Comparison of ENCODE assay signal across 15 mouse cellular contexts in the genomic region with DNA sequence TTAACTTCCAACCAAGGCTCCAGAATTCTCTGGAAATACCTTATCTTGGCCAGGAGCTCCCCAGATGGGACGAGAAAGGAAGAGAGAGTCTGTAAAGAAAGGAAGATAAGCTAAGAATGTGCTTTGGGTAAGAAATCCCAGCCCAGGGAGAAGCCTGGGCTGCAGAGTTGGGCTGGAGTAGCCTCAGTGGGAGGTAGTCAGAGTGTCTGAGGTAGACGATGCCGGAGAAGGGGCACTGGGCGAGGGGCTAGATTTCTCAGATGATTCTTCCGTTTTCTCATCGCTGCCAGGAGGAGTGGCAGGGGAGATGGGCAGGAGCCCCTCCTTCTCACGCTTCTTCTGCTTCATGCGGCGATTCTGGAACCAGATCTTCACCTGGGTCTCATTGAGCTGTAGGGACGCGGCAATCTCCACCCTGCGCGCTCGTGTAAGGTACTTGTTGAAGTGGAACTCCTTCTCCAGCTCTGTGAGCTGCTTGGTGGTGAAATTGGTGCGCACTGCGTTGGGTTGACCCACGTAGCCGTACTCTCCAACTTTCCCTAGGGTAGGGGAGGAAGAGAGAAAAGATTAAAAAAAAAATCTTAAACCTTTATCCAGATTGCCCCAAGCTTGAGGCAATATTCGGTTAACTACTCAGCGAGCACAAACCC. TPM values are rescaled to one million over a fixed set of nuclear protein-coding genes. Genes with fewer than 3 reads are reported as not detected.
DNase-seq lines count a peak whose midpoint lies in the region; ATAC-seq and TF ChIP-seq lines count a peak whose summit lies in the region.
"Had no signal": no experiment of that assay in that cellular context is flagged by ENCODE, and none has a peak within 500 bp of the region (broad histone marks: within the 10 kb centered on the region; RNA-seq: fewer than 3 reads in every experiment).

No protein-coding gene starts in this region.

- no peak overlapping the region for H3K9ac ChIP-seq in liver, embryonic 11.5 days (ENCODE audit: low read depth, low read length)
- no peak overlapping the region for H3K9ac ChIP-seq in liver, postnatal 0 days (replicated peaks)
- no peak overlapping the region for H3K9ac ChIP-seq in hindbrain, embryonic 14.5 days
- H3K9ac ChIP-seq in neural tube, embryonic 11.5 days (ENCODE audit: low read length), result peak overlapping the region; percentile 96

- no peaks in the 10 kb centered on the region for H3K4me1 ChIP-seq in liver, embryonic 11.5 days (replicated peaks; ENCODE audit: control insufficient read depth, insufficient read depth, low read length)
- peaks cover 9% of the 10 kb centered on the region for H3K4me1 ChIP-seq in liver, postnatal 0 days (ENCODE audit: insufficient read depth)
- H3K4me1 ChIP-seq in hindbrain, embryonic 14.5 days (replicated peaks; ENCODE audit: control insufficient read depth, insufficient read depth, low read length), result peaks cover 14% of the 10 kb centered on the region
- H3K4me1 ChIP-seq in neural tube, embryonic 11.5 days (ENCODE audit: control insufficient read depth, insufficient read depth, low read length), result peaks cover 50% of the 10 kb centered on the region
- peaks cover 2% of the 10 kb centered on the region; the same call in 1 of the 2 replicates for H3K4me1 ChIP-seq in thymus, adult 2 months (replicated peaks; ENCODE audit: control insufficient read depth, insufficient read depth, low read length)

- ATAC-seq in liver, embryonic 11.5 days (replicated peaks; ENCODE audit: low FRiP score), result no peak
- no peak for ATAC-seq in liver, postnatal 0 days
- ATAC-seq in hindbrain, embryonic 14.5 days (ENCODE audit: low FRiP score), result no peak
- no peak for ATAC-seq in neural tube, embryonic 11.5 days (ENCODE audit: insufficient read depth, low FRiP score, low TSS enrichment)
- ATAC-seq: forebrain, embryonic 14.5 days had no signal

- TF ChIP-seq POLR2A in thymus, adult 2 months (IDR thresholded peaks at IDR 0.05; ENCODE audit: control insufficient read depth, extremely low read depth, insufficient read depth, low read length, poor library complexity), result no peak

- no peak for TF ChIP-seq EP300 in liver, postnatal 0 days (IDR thresholded peaks at IDR 0.05; ENCODE audit: low read depth)

- no peak overlapping the region for H3K27ac ChIP-seq in liver, embryonic 11.5 days (ENCODE audit: low read depth, low read length)
- H3K27ac ChIP-seq in liver, postnatal 0 days (ENCODE audit: low read depth), result no peak overlapping the region
- H3K27ac ChIP-seq in hindbrain, embryonic 14.5 days, result no peak overlapping the region
- no peak overlapping the region for H3K27ac ChIP-seq in neural tube, embryonic 11.5 days (ENCODE audit: low read depth, low read length)
- H3K27ac ChIP-seq in thymus, adult 2 months (ENCODE audit: control insufficient read depth, insufficient read depth, low read length), result no peak overlapping the region

- 4% methylated on average over 20 of the region's 20 CpGs for WGBS in liver, embryonic 11.5 days
- 10% methylated on average over 20 of the region's 20 CpGs for WGBS in liver, postnatal 0 days (ENCODE audit: insufficient replicate concordance)
- WGBS in hindbrain, embryonic 14.5 days, result 6% methylated on average over 20 of the region's 20 CpGs
- under 1% methylated on average over 20 of the region's 20 CpGs for WGBS in neural tube, embryonic 11.5 days
- WGBS in thymus, adult 2 months, result 18% methylated on average over 20 of the region's 20 CpGs

- no peaks in the 10 kb centered on the region for H3K9me3 ChIP-seq in liver, embryonic 11.5 days (ENCODE audit: control insufficient read depth, low read length)
- H3K9me3 ChIP-seq in liver, postnatal 0 days (ENCODE audit: low read length), result no peaks in the 10 kb centered on the region
- no peaks in the 10 kb centered on the region for H3K9me3 ChIP-seq in hindbrain, embryonic 14.5 days (ENCODE audit: control insufficient read depth, low read length)
- H3K9me3 ChIP-seq in neural tube, embryonic 11.5 days (ENCODE audit: control insufficient read depth, low read length), result no peaks in the 10 kb centered on the region
- H3K9me3 ChIP-seq: G1E had no signal

- peak overlapping the region; percentile 66; the same call in 1 of the 2 replicates for H3K4me3 ChIP-seq in liver, embryonic 11.5 days (ENCODE audit: low read depth, low read length)
- H3K4me3 ChIP-seq in liver, postnatal 0 days (ENCODE audit: low read depth, low read length), result no peak overlapping the region
- peak overlapping the region; percentile 71 for H3K4me3 ChIP-seq in hindbrain, embryonic 14.5 days (replicated peaks; ENCODE audit: low read length)
- peak overlapping the region; percentile 91 for H3K4me3 ChIP-seq in neural tube, embryonic 11.5 days (ENCODE audit: low read depth, low read length)
- H3K4me3 ChIP-seq in thymus, adult 2 months (ENCODE audit: control insufficient read depth, insufficient read depth, low read length), result no peak overlapping the region

- no peaks in the 10 kb centered on the region for H3K36me3 ChIP-seq in liver, embryonic 11.5 days (ENCODE audit: control insufficient read depth, insufficient read depth, low read length)
- no peaks in the 10 kb centered on the region for H3K36me3 ChIP-seq in liver, postnatal 0 days (replicated peaks; ENCODE audit: insufficient read depth, low read length)
- no peaks in the 10 kb centered on the region for H3K36me3 ChIP-seq in hindbrain, embryonic 14.5 days (replicated peaks; ENCODE audit: control insufficient read depth, insufficient read depth)
- no peaks in the 10 kb centered on the region for H3K36me3 ChIP-seq in neural tube, embryonic 11.5 days (ENCODE audit: control insufficient read depth, insufficient read depth, low read length)
- H3K36me3 ChIP-seq in thymus, adult 2 months (ENCODE audit: control insufficient read depth, insufficient read depth, low read length), result no peaks in the 10 kb centered on the region
- H3K36me3 ChIP-seq: G1E had no signal

- H3K4me2 ChIP-seq in liver, embryonic 11.5 days, result peak overlapping the region; percentile 83
- H3K4me2 ChIP-seq in liver, postnatal 0 days (ENCODE audit: low read depth, low read length), result no peak overlapping the region
- H3K4me2 ChIP-seq in hindbrain, embryonic 14.5 days (replicated peaks), result peak overlapping the region; percentile 81
- peak overlapping the region; percentile 78 for H3K4me2 ChIP-seq in neural tube, embryonic 11.5 days (ENCODE audit: low read depth)

- DNase-seq in embryo, embryonic 10 days (ENCODE audit: low spot score), result peak; percentile 19
- no peak for DNase-seq in embryo, embryonic 11 days
- no peak for DNase-seq in liver, embryonic 11.5 days (ENCODE audit: low spot score)
- no peak for DNase-seq in liver, postnatal 0 days
- peak; percentile 24 for DNase-seq in hindbrain, embryonic 14.5 days (ENCODE audit: low spot score)
- peak; percentile 20 for DNase-seq in neural tube, embryonic 11.5 days (ENCODE audit: low spot score)
- DNase-seq in urinary bladder, postnatal 10 days (ENCODE audit: low spot score), result no peak
- DNase-seq in thymus, adult 2 months, result no peak
- DNase-seq: gastrocnemius, postnatal 25 days; kidney, adult 8-10 months; lung, postnatal 4 days; right cerebral cortex, postnatal 4 days; thymus, adult 18-20 months had no signal

- no peak for TF ChIP-seq CTCF in liver, postnatal 0 days (IDR thresholded peaks at IDR 0.05; ENCODE audit: low read depth)
- no peak for TF ChIP-seq CTCF in thymus, adult 2 months (IDR thresholded peaks at IDR 0.05; ENCODE audit: borderline replicate concordance, control insufficient read depth, extremely low read depth, insufficient read depth, low read length, poor library complexity)

- peaks cover 95% of the 10 kb centered on the region for H3K27me3 ChIP-seq in liver, embryonic 11.5 days (replicated peaks; ENCODE audit: control insufficient read depth, insufficient read depth, low read length)
- peaks cover 89% of the 10 kb centered on the region for H3K27me3 ChIP-seq in liver, postnatal 0 days (ENCODE audit: insufficient read depth, low read length)
- H3K27me3 ChIP-seq in hindbrain, embryonic 14.5 days (ENCODE audit: control insufficient read depth, insufficient read depth, low read length), result peaks cover 78% of the 10 kb centered on the region
- no peaks in the 10 kb centered on the region for H3K27me3 ChIP-seq in neural tube, embryonic 11.5 days (ENCODE audit: control insufficient read depth, insufficient read depth, low read length)
- H3K27me3 ChIP-seq in thymus, adult 2 months (ENCODE audit: control insufficient read depth, insufficient read depth, low read length), result peaks cover 16% of the 10 kb centered on the region; the same call in 1 of the 2 replicates

RNA-seq across cellular contexts. Expression of gene Hoxa1, which starts 1.4 kb away (rescaled TPM):
- polyA plus RNA-seq in liver, embryonic 11.5 days (2014; fragmentation: Nextera tagmentation; extraction: Ambion mirVana), result 2.6 and 3.2 TPM in 2 replicates
- 0.11 and 0.16 TPM in 2 replicates for polyA plus RNA-seq in liver, postnatal 0 days (2015; fragmentation: Nextera tagmentation; extraction: Ambion mirVana)
- 2.6 and 3.0 TPM in 2 replicates for polyA plus RNA-seq in hindbrain, embryonic 14.5 days (2014; fragmentation: Nextera tagmentation; extraction: Ambion mirVana)
- 8.0 and 9.3 TPM in 2 replicates for polyA plus RNA-seq in neural tube, embryonic 11.5 days (2014; fragmentation: Nextera tagmentation; extraction: Ambion mirVana)
- polyA plus RNA-seq in thymus, adult 2 months (2012; rRNA removed), result 0.43 and 0.63 TPM in 2 replicates
- polyA plus RNA-seq: forebrain, embryonic 14.5 days; G1E had no signal

RNA-seq across cellular contexts. Expression of gene Hoxa2, which starts 8.0 kb away (rescaled TPM):
- polyA plus RNA-seq in liver, embryonic 11.5 days (2014; fragmentation: Nextera tagmentation; extraction: Ambion mirVana), result 4.3 and 4.5 TPM in 2 replicates
- polyA plus RNA-seq in liver, postnatal 0 days (2015; fragmentation: Nextera tagmentation; extraction: Ambion mirVana), result 0.39 and 0.63 TPM in 2 replicates
- 27.6 and 35.1 TPM in 2 replicates for polyA plus RNA-seq in hindbrain, embryonic 14.5 days (2014; fragmentation: Nextera tagmentation; extraction: Ambion mirVana)
- polyA plus RNA-seq in neural tube, embryonic 11.5 days (2014; fragmentation: Nextera tagmentation; extraction: Ambion mirVana), result 36.0 and 37.5 TPM in 2 replicates
- 0.85 and 1.4 TPM in 2 replicates for polyA plus RNA-seq in thymus, adult 2 months (2012; rRNA removed)
- polyA plus RNA-seq: forebrain, embryonic 14.5 days; G1E had no signal

RNA-seq across cellular contexts. Expression of gene 5730596B20Rik, which starts 20.6 kb away (rescaled TPM):
- polyA plus RNA-seq in liver, embryonic 11.5 days (2014; fragmentation: Nextera tagmentation; extraction: Ambion mirVana), result 0.60 and 1.0 TPM in 2 replicates
- polyA plus RNA-seq in liver, postnatal 0 days (2015; fragmentation: Nextera tagmentation; extraction: Ambion mirVana), result not detected in 2 replicates
- 4.1 and 5.0 TPM in 2 replicates for polyA plus RNA-seq in hindbrain, embryonic 14.5 days (2014; fragmentation: Nextera tagmentation; extraction: Ambion mirVana)
- polyA plus RNA-seq in neural tube, embryonic 11.5 days (2014; fragmentation: Nextera tagmentation; extraction: Ambion mirVana), result 4.1 and 4.5 TPM in 2 replicates
- polyA plus RNA-seq in thymus, adult 2 months (2012; rRNA removed), result 0.04 TPM in 1 of 2 replicates, not detected in the other
- polyA plus RNA-seq: forebrain, embryonic 14.5 days; G1E had no signal

RNA-seq across cellular contexts. Expression of gene Hoxa4, which starts 34.9 kb away (rescaled TPM):
- 2.3 and 3.1 TPM in 2 replicates for polyA plus RNA-seq in liver, embryonic 11.5 days (2014; fragmentation: Nextera tagmentation; extraction: Ambion mirVana)
- 0.13 and 0.30 TPM in 2 replicates for polyA plus RNA-seq in liver, postnatal 0 days (2015; fragmentation: Nextera tagmentation; extraction: Ambion mirVana)
- polyA plus RNA-seq in hindbrain, embryonic 14.5 days (2014; fragmentation: Nextera tagmentation; extraction: Ambion mirVana), result 19.7 and 22.5 TPM in 2 replicates
- polyA plus RNA-seq in neural tube, embryonic 11.5 days (2014; fragmentation: Nextera tagmentation; extraction: Ambion mirVana), result 10.2 and 11.7 TPM in 2 replicates
- polyA plus RNA-seq in thymus, adult 2 months (2012; rRNA removed), result 1.2 and 1.5 TPM in 2 replicates
- polyA plus RNA-seq: forebrain, embryonic 14.5 days; G1E had no signal

RNA-seq across cellular contexts. Expression of gene Hoxa5, which starts 47.7 kb away (rescaled TPM):
- 8.0 and 9.7 TPM in 2 replicates for polyA plus RNA-seq in liver, embryonic 11.5 days (2014; fragmentation: Nextera tagmentation; extraction: Ambion mirVana)
- 0.58 and 0.73 TPM in 2 replicates for polyA plus RNA-seq in liver, postnatal 0 days (2015; fragmentation: Nextera tagmentation; extraction: Ambion mirVana)
- 175 and 180 TPM in 2 replicates for polyA plus RNA-seq in hindbrain, embryonic 14.5 days (2014; fragmentation: Nextera tagmentation; extraction: Ambion mirVana)
- 53.4 and 56.5 TPM in 2 replicates for polyA plus RNA-seq in neural tube, embryonic 11.5 days (2014; fragmentation: Nextera tagmentation; extraction: Ambion mirVana)
- 1.1 and 1.5 TPM in 2 replicates for polyA plus RNA-seq in thymus, adult 2 months (2012; rRNA removed)
- polyA plus RNA-seq: forebrain, embryonic 14.5 days; G1E had no signal

Comparison
In these comparisons a context has a peak if more than half of its experiments do, and no peak if none do; other contexts are left out.
1. DNase-seq: peak in embryo, embryonic 10 days (single experiment), hindbrain, embryonic 14.5 days (single experiment) and neural tube, embryonic 11.5 days (single experiment); none in embryo, embryonic 11 days (single experiment), liver, embryonic 11.5 days (single experiment), liver, postnatal 0 days (single experiment), urinary bladder, postnatal 10 days (single experiment) and thymus, adult 2 months (single experiment).
2. H3K4me3 ChIP-seq: peak in liver, embryonic 11.5 days (single experiment), hindbrain, embryonic 14.5 days (single experiment) and neural tube, embryonic 11.5 days (single experiment); none in liver, postnatal 0 days (single experiment) and thymus, adult 2 months (single experiment).